Mouse (Mus musculus): ENCODE measurements around the gene Myo9b.
"Not testable (repeated sequence)": the region's sequence is repeated elsewhere in the genome, so short reads cannot be mapped to it uniquely, and the experiment has no call there.

The Myo9b gene

GRCm38 (mm10) chr8:71272286-71273150 is at the start of gene Myo9b, which contains the start of gene Haus8:
Myo9b (plus strand) TSS chr8:71272714.
Haus8 (minus strand) TSS chr8:71272934.
- DNase-seq (ENCODE audit: low read depth, low spot score): peak; percentile 94

- DNase-seq (ENCODE audit: low read depth, low spot score): peak; percentile 4
These were observed 48.0 kb upstream of the Myo9b start for GRCm38 (mm10) chr8:71224560-71224959.

DNA sequence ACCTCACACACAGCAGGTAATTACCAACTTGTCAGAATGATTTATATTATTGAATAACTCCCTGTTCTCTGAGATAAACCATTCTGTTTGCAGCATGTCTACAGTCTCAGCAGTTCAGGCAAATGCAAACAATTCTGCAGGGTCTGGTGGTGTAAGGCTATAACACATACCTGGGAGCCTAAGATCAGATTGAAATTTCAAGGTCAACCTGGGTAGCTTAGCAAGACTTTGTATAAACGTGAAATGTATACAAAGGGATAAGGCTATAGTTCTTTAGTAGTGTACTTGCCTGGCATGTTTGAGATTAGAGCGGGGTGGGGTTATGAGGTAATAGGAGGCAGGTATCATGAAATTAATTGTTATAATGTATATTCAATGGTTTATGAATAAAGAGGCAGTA is 29.8 kb upstream of the Myo9b start:
- no peak for DNase-seq (ENCODE audit: low read depth, low spot score)

DNA sequence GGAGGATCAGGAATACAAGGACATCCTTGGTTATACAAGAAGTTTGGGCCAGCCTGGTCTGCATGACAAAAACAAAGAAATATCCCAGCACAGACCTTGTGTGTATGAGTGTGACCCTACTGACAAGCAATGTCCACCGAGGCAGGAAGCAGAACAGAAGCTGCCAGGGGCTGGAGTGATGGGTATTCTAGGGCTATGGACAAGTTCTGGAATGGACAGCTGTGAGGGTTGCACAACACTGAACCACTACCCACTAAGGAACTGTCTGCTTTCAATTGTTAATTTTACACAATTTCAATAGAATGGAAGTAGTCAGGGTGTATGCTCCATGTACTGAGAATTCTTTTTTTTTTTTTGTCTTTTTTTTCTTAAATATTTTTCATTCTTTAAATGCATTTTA is 24.3 kb upstream of the Myo9b start:
- DNase-seq (ENCODE audit: low read depth, low spot score): no peak

GRCm38 (mm10) chr8:71256545-71257232 is 15.8 kb upstream of the Myo9b start:
- no peak for DNase-seq (ENCODE audit: low read depth, low spot score)

- no peak for DNase-seq (ENCODE audit: low read depth, low spot score)
These were observed 11.3 kb upstream of the Myo9b start for GRCm38 (mm10) chr8:71261234-71261633.

GRCm38 (mm10) chr8:71267690-71268089 is 4.8 kb upstream of the Myo9b start:
- DNase-seq (ENCODE audit: low read depth, low spot score): no peak

DNA sequence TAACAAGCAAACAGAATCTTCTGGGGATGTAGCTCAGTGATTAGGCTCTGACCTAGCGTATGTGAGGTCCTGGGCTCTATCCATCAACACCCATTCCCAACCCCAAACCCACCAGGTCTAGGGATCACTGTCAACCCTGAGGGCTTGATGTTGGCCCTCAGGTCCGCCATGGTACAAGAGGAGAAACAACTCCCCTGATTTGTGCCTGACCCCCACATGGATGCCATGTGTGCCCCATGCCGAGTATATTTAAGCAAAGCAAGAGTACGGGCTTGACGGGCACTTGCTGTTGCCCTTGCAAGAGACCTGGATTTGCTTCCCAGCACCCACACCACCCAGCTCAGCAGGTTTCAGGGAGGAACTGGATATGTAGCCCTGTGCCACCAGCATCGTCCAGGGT is 4.2 kb upstream of the Myo9b start:
- not testable (repeated sequence) for DNase-seq (ENCODE audit: low read depth, low spot score)

- DNase-seq (ENCODE audit: low read depth, low spot score): no peak
These were observed 884 bp upstream of the Myo9b start for GRCm38 (mm10) chr8:71271630-71272029.

DNA sequence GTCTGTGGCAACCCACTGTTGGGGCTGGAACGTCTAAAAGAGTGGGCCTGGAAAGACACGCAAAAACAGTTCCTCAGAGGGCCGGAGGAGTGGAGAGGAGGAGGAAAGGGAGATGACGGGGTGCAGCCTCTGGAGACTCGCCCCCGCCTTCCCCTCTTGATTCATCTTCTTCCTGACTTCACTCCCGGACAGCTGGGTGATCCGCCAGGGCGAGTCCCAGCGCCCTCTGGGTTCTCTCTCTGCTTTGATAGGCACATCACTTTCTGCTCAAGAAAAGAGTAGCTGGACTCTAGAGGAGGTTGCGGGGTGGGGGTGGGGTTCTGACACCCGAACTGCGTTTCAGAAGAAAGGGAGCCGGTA is 617 bp downstream of the Myo9b start:
- no peak for DNase-seq (ENCODE audit: low read depth, low spot score)

- DNase-seq (ENCODE audit: low read depth, low spot score): no peak
These were observed 2.0 kb downstream of the Myo9b start for GRCm38 (mm10) chr8:71274478-71274877.

- DNase-seq (ENCODE audit: low read depth, low spot score): no peak
These were observed 3.7 kb downstream of the Myo9b start for GRCm38 (mm10) chr8:71276166-71276565.

DNA sequence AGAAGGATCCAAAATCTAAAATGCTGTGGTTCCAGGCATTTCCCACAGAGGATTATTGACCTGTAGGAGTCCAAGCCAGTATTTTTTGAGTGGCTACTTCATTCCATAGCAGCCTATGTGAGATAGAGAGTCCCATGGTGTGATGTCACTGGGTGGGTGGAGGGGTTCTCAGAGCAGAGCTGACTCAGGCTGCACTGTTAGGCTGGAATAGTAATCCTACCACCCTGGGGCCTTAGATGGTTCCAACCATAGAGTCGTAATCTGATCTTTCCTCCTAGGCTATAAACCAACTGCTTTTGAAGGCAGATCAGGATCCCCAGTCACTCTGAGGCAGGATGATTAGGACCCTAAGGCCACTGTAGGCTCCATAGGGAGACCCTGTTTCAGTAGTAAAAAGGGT is 6.9 kb downstream of the Myo9b start:
- not testable (repeated sequence) for DNase-seq (ENCODE audit: low read depth, low spot score)

DNA sequence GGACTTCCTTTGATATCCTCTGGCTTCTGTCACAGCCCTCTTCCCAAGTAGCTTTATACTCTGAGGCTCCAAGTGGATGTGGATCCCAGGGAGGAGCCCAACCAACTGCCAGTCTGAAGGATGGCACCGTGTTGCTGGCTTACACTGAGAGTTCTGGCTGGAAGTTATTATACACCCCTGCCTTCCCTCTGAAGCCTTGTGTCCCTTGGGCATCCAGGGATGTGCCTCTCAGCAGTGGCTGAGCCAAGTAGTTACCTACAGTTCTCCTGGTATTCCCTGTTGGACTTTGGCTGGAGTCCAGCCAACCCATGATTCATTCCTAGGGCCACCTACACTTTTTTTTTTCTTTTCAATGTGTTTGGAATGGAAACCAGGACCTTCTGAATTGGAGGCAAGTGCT is 9.2 kb downstream of the Myo9b start:
- not testable (repeated sequence) for DNase-seq (ENCODE audit: low read depth, low spot score)

- DNase-seq (ENCODE audit: low read depth, low spot score): no peak
These were observed 10.1 kb downstream of the Myo9b start for GRCm38 (mm10) chr8:71282621-71283020.

DNA sequence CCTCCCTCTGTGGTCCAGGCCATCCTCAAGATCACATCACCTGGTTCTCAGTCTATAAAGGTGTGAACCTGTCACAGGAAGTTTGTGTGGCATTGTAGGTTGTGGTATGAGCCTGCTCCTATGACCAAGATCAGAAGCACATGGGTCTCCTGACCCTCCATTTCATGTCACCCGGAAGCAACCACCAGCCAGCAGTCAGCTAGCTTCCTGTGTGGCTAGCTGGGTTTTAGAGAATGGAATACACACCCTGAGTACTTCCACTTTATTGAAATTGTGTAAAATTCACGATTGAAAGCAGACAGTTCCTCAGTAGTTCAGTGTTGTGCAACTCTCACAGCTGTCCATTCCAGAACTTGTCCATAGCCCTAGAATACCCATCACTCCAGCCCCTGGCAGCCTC is 13.7 kb downstream of the Myo9b start:
- not testable (repeated sequence) for DNase-seq (ENCODE audit: low read depth, low spot score)

GRCm38 (mm10) chr8:71288441-71288949 is 16.0 kb downstream of the Myo9b start:
- DNase-seq (ENCODE audit: low read depth, low spot score): no peak

GRCm38 (mm10) chr8:71289098-71289497 is 16.6 kb downstream of the Myo9b start:
- no peak for DNase-seq (ENCODE audit: low read depth, low spot score)

DNA sequence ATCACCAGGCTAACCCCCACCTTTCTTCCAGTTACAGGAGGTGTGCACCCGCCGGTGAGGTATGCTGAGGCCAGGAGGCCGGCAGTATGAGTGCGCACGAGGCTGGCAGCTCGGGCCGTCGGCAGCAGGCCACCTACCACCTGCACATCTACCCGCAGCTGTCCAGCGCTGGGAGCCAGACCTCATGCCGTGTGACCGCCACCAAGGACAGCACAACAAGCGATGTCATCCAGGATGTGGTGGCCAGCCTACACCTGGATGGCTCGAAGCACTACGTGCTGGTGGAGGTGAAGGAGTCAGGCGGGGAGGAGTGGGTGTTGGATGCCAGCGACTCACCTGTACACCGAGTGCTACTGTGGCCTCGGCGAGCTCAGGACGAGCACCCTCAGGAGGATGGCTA is 17.7 kb downstream of the Myo9b start:
- no peak for DNase-seq (ENCODE audit: low read depth, low spot score)

DNA sequence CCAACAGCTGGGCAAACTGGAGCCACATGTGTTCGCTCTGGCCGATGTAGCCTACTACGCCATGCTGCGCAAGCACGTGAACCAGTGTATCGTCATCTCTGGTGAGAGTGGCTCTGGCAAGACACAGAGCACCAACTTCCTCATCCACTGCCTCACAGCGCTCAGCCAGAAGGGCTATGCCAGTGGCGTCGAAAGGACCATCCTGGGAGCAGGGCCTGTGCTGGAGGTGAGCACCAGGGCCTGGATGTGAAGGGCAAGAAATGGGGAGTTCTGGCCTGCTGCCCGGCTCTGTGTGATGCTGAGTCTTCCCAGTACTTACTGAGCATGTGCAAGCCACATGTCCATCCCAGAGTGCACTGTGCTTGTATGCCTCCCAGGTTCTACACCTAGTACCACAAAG is 18.4 kb downstream of the Myo9b start:
- no peak for DNase-seq (ENCODE audit: low read depth, low spot score)

DNA sequence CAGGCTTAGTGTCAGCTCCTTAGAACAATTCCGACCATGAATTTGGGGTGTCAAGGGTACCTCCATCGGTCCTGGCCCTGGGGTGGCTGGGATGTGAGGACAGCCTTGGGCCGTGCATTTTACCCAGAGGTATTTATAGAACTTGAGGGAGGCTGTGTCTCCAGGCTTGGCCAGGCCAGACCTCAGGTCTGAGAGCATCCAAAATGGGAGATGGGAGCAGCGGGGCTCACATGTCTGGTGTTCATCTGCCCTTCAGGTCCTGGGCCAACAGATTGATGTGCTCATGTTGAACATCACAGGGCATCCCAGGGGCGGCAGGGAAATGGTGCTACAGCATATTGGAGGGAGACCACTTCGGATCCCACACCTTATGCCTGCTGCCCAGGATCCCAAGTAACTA is 18.8 kb downstream of the Myo9b start:
- no peak for DNase-seq (ENCODE audit: low read depth, low spot score)

GRCm38 (mm10) chr8:71293930-71294329 is 21.4 kb downstream of the Myo9b start:
- DNase-seq (ENCODE audit: low read depth, low spot score): not testable (repeated sequence)

- no peak for DNase-seq (ENCODE audit: low read depth, low spot score)
These were observed 23.7 kb downstream of the Myo9b start for GRCm38 (mm10) chr8:71296188-71296621.

All from retina, postnatal 7 days (tissue).